Mouse (Mus musculus) CD4-positive, CD25-positive, alpha-beta regulatory T cell, adult 4 months (primary cell): Measurements from ENCODE around the gene Spink2. TPM values are rescaled to one million over a fixed set of nuclear protein-coding genes. Genes with fewer than 3 reads are reported as not detected.
A peak's percentile ranks its signal among the peaks of the same experiment; 100 is the strongest.
"Not testable (repeated sequence)": the region's sequence is repeated elsewhere in the genome, so short reads cannot be mapped to it uniquely, and the experiment has no call there.

Experiments
- ATAC-seq: one replicate; pipeline ENCODE4 v1.8.0; 2017
- polyA plus RNA-seq, 2 experiments: library from polyadenylated mRNA; unstranded; fragments of 100-300 nt; shearing (Covaris generic); gene quantifications; one replicate each; pipeline ENCODE4 v1.2.1; 2017

Spink2 gene
- polyA plus RNA-seq: not detected

DNA sequence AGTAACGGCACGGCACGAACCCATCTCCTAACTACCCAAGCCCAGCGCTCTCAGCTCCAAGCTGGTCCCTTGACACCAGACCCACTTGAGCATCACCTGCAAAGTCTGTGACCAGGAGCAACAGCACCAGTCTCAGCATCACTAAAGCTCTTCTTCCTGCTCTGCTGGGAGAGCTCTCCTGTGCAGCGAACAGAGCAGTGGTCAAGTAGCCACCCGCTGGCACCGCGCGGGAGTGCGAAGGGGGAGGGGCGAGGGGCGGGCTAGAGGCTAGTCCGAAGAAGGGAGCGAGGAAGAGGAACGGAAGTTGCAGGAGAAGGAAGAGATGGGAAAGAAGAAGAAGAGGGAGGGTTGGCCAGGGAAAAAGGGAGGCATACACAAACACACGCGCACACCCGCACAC, at the start of gene Spink2:
Spink2 (minus strand) TSS at position 236 of the 400 bp plus-strand sequence.
- ATAC-seq: no peak

DNA sequence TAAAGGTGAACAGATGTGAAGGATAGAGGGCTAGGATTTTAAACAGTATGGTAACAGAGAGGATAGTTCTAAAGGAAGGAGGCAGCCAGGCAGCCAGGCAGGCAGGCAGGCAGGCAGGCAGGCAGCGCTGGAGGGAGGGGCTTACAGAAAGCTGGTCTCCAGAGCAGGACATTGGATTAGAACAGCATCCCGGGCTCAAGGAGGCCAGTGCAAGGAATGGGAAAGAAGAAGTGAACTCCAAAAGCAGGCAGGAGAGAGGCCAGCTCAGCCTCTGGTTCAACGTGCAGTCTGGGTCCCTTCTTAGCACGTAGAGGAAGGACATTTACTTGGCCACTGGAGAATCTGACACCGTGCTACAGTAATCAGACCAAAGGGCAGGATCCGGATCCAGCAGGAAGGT, 48.9 kb upstream of the Spink2 start:
- no peak for ATAC-seq

DNA sequence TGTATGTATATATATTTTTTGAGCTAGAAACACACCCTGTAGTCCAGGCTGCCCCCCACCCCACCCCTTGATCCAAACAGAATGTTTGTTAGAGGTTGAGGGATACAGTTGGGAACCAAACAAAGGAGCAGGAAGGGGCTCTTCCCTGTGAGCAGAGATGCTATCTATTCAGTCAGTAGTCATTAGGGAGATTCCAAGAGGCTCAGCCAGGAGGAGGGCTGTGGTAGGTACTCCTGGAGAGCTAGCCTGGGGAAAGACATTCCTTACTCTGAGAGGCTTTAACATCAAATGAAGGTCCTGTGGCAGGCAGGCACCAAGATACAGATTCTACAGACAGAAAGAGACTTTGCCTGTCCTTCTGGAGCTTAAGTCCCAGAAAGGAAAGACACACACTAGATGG, 48.0 kb upstream of the Spink2 start:
- ATAC-seq: no peak

DNA sequence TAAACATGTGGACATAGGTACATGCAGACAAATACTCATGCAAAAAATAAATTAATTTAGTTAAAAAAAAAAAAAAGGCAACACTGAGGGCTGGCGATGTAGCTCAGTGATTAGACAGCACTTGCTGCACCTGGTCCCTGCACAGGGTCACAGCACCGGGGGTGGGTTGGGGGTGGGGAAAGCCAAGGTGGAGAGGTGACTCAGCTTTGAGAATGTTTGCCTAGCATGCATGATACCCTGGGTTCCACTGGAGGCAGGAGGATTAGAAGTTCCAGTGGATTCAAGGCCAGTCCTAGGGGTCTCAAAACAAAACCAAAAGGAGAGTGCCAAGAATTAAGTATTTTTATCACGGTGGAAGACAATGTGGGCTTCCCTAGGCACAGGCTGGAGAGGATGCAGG, 46.3 kb upstream of the Spink2 start:
- no peak for ATAC-seq

DNA sequence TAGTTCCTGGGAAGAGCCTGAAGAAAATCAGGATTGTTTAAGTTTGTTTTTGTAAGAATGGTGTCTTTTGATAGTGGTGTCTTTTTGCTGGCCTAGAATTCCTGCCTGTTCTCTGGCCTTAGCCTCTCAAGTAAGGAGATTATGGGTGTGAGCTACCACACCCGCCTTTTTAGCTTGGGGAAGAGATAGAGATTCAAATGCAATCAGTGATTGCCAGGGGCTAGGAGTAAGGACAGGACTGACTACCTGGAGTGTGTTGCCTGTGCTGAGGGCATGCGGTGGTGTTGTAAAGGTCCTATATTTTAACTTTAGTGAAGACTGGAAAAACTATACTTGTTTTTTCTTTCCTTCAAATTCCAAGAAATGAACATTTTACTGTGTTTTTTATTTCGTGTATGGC, 43.1 kb upstream of the Spink2 start:
- ATAC-seq: no peak

DNA sequence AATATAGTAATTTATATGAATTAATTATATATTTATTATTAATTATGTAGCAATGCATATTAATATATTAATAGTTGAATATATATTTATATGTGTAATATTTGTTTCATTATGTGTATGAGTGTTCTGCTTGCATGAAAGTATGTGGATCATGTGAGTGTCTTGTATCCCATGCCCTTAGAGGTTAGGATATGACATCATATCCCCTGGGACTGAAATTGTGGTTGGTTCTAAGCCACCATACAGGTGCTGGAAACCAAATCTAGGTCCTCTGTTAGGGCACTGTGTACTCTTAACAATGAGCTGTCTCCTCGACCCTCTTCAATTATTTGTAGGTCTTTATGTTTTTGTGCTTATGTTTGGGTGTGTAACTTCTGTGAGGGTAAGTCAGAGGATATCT, 41.9 kb upstream of the Spink2 start:
- ATAC-seq: no peak

DNA sequence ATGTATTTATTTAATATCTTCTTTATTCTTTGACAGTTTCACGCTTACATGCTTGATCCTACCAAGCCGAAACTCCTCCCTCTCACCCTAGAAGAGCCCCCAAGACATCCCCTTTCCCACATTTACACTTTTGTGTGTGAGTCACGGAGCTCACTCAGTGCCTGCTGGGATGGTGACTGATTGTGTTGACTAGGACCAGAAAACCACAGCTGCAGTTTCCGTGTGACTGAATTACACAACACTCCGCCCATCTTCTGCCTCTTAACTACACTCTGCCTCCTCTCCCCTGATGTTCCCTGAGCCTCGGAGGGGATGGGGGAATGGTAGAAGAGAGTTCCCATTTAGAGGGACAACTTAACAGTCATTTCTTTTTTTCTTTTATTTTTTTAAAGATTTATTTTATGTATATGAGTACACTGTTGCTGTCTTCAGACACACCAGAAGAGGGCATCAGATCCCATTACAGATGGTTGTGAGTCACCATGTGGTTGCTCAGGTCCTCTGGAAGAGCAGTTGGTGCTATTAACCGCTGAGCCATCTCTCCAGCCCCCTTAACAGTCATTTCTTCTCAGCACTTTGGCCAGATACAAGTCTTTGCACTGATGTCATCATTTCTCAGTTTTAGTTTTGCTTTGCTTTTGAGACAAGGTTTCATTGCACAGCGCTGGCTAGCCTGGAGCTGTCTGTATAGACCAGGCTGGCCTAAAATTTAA, 41.0 kb upstream of the Spink2 start:
- peak; percentile 72 for ATAC-seq

GRCm38 (mm10) chr5:77251656-77252055, 40.4 kb upstream of the Spink2 start:
- ATAC-seq: no peak

DNA sequence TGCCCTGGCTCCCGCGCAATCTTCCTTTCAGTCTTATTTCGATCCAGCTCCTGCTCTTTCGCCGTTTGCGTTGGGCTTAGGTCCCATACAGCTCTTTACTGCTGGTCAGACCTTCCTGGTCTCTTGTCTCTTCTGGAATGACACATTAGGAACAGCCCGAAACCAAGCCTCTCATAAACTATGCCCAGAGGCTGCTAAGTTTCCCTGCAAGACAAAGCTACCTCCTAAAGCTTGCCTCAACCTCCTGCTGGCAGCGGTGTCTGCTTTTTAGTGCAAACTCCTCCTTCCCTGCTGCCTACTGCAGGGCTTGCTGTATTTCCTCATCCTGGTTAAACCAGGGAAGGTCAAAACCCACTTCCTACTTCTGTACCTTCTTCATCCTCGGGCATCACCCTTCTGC, 38.8 kb upstream of the Spink2 start:
- no peak for ATAC-seq

DNA sequence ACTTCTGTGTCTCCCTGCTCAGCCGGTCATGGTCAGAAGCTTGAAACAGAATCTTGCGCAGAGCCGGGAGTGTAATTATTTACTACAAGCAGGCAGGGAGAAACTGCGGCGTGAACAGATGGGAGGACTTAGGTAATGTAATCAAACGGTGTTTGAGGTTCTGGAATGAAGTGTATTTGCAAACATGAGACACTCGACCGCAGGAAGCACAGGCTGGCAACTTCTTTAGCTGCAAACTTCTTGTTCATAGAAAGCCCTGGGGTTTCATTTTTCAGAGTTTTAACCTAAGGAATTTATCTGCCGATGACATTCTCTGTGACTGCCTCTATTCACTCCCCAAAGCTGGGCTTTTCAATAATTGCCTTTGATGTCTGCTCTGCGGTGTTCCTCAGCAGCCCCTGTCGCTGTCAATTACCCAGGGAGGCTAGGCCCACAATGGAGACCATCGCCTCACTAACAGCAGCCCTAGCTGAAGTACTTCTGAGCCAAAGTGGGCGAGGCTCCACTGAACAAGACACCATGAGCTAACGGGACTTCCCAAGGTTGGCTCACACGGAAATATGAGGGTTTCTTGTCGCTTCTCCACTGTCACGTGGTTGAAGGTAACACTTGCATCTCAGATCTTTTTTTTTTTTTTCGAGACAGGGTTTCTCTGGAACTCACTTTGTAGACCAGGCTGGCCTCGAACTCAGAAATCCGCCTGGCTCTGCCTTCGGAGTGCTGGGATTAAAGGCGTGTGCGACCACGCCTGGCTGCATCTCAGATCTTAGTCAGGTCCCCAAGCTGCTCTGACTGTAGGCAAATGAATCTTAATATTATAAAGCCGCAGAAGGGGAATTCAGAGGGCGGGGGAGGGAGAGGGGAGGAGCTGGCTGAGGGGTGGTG, 34.8 kb upstream of the Spink2 start:
- peak; percentile 95 for ATAC-seq

GRCm38 (mm10) chr5:77245463-77245786, 34.2 kb upstream of the Spink2 start:
- peak; percentile 24 for ATAC-seq

- ATAC-seq: no peak
These were observed 33.2 kb upstream of the Spink2 start for GRCm38 (mm10) chr5:77244331-77244987.

- no peak for ATAC-seq
These were observed 25.8 kb upstream of the Spink2 start for GRCm38 (mm10) chr5:77237104-77237503.

- no peak for ATAC-seq
These were observed 23.6 kb upstream of the Spink2 start for GRCm38 (mm10) chr5:77234921-77235320.

- not testable (repeated sequence) for ATAC-seq
These were observed 20.6 kb upstream of the Spink2 start for GRCm38 (mm10) chr5:77231863-77232262.

GRCm38 (mm10) chr5:77228986-77229385, 17.7 kb upstream of the Spink2 start:
- ATAC-seq: peak; percentile 97

GRCm38 (mm10) chr5:77223043-77223975, 12.0 kb upstream of the Spink2 start:
- peak; percentile 61 for ATAC-seq

DNA sequence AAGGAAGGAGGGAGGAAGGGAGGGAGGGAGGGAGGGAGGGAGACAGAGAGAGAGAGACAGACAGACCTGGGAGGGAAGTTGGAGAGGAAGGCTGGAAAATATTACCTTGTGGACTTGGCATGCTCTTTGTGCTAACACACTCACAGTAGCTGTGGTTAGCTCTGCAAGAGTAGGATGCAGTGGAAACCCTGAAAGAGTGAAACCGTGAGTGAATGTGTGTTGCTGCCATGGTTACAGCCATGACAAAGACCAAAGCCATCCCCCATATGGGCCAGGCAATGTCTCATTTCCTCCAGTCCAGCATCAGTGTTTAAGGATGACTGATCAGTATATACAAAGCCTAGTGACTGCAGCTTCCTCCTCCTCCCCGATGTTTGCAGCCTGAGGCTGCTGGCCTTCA, 6.5 kb upstream of the Spink2 start:
- peak; percentile 82 for ATAC-seq

- peak; percentile 82 for ATAC-seq
These were observed 5.9 kb upstream of the Spink2 start for GRCm38 (mm10) chr5:77217211-77217610.

GRCm38 (mm10) chr5:77206134-77206533, 5.1 kb downstream of the Spink2 start:
- ATAC-seq: no peak

GRCm38 (mm10) chr5:77202238-77202637, 9.0 kb downstream of the Spink2 start:
- no peak for ATAC-seq

- no peak for ATAC-seq
These were observed 10.6 kb downstream of the Spink2 start for GRCm38 (mm10) chr5:77200695-77201094.
